Mouse (Mus musculus): Measurements from ENCODE around the gene Sdad1. TPM values are rescaled to one million over a fixed set of nuclear protein-coding genes. Genes with fewer than 3 reads are reported as not detected.

The Sdad1 gene
- polyA plus RNA-seq, 1 experiment from 2014 or later = 30.5 TPM

DNA sequence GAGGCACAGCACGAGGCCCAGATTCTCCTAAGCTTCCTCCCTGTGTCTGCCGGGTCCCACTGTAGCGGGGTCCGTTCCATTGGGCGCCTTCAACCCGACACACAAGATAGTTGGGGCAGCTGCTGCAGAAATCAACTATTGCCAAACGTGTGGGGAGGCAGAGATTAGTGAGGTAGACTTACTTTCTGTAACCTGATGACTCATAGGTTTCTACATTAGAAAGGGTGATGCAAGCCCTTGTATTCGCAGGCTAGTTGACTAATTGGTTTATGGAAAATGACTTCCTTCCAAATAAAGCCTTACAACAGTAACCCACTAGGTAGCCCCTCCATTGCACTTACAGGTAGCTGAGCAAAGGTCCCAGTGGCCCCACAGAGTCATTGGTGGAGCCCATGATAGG, 47.6 kb downstream of the Sdad1 start:
- Histone ChIP-seq H3K4me3 (ENCODE audit: low read depth, low read length) (no peak overlapping the region), H3K36me3 (ENCODE audit: control insufficient read depth, insufficient read depth, low read length) (no peaks in the 10 kb centered on the region), H3K4me2 (no peak overlapping the region), H3K9ac (ENCODE audit: low read depth, low read length) (no peak overlapping the region), H3K9me3 (replicated peaks; ENCODE audit: control insufficient read depth, low read length) (no peaks in the 10 kb centered on the region), H3K27me3 (ENCODE audit: control insufficient read depth, insufficient read depth, low read length) (no peaks in the 10 kb centered on the region), H3K4me1 (ENCODE audit: control insufficient read depth, insufficient read depth, low read length) (peaks cover 14% of the 10 kb centered on the region), H3K27ac (ENCODE audit: low read depth, low read length) (no peak overlapping the region)
- no peak for ATAC-seq (replicated peaks; ENCODE audit: insufficient number of reproducible peaks, low FRiP score, low TSS enrichment)
- 82% methylated on average over 8 of the region's 8 CpGs for WGBS (ENCODE audit: insufficient replicate concordance)

DNA sequence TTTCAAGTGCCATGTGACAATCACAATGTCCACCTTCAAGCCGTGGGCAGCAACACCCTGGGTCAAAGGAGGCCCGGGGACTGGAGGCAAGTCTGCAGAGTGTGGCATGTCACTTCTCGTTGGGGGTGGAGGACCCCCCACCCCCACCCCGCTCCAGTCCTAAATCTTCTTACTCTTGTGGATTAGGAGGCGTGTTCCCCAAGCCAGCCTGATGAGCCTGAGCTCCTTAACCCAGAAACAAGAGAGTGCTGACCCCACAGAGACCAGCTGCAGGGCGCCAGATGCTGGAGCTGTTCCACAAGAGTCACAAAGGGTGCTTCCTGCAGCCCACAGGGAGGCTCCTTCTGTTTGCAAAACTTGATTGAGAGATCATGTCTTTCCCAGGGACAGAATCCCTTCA, 54.1 kb downstream of the Sdad1 start, which contains the start of gene Ppef2:
Gene Ppef2, minus strand, starts transcription at position 61 of the 400 bp plus-strand sequence.
- H3K27me3 ChIP-seq (ENCODE audit: control insufficient read depth, insufficient read depth, low read length) = no peaks in the 10 kb centered on the region
- no peak within 1 kb of the TSS for H3K27ac ChIP-seq (ENCODE audit: low read depth, low read length)
- no peaks in the 10 kb centered on the region for H3K36me3 ChIP-seq (ENCODE audit: control insufficient read depth, insufficient read depth, low read length)
- no peak within 1 kb of the TSS for H3K4me2 ChIP-seq
- 20% methylated on average over 6 of the region's 6 CpGs for WGBS (ENCODE audit: insufficient replicate concordance)
- H3K4me1 ChIP-seq (ENCODE audit: control insufficient read depth, insufficient read depth, low read length) = no peaks in the 10 kb centered on the region
- H3K4me3 ChIP-seq (ENCODE audit: low read depth, low read length) = no peak within 1 kb of the TSS
- no peak within 1 kb of the TSS for H3K9ac ChIP-seq (ENCODE audit: low read depth, low read length)
- H3K9me3 ChIP-seq (replicated peaks; ENCODE audit: control insufficient read depth, low read length) = no peaks in the 10 kb centered on the region
- no peak for ATAC-seq (replicated peaks; ENCODE audit: insufficient number of reproducible peaks, low FRiP score, low TSS enrichment)

DNA sequence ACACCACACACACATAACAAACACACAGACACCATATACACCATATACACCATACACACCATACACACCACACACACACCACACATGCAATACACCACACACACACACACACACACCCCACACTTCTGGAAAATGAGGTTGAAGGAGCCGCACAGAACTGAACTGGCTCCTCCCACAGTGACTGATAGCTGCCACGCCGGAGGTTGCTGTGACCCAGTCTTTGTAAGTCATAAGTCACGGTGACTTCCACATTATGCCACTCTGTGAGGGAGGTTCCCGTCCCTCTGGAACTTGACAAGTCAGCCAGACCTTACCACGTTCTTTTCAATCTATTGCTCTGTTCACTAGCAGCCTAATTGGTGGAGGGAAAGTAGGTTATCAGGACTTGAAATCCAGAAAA, 55.8 kb downstream of the Sdad1 start:
- H3K4me3 ChIP-seq (ENCODE audit: low read depth, low read length) = no peak overlapping the region
- no peak overlapping the region for H3K27ac ChIP-seq (ENCODE audit: low read depth, low read length)
- H3K9me3 ChIP-seq (replicated peaks; ENCODE audit: control insufficient read depth, low read length) = no peaks in the 10 kb centered on the region; the same call in 1 of the 2 replicates
- no peaks in the 10 kb centered on the region for H3K4me1 ChIP-seq (ENCODE audit: control insufficient read depth, insufficient read depth, low read length)
- no peaks in the 10 kb centered on the region for H3K36me3 ChIP-seq (ENCODE audit: control insufficient read depth, insufficient read depth, low read length)
- no peak overlapping the region for H3K4me2 ChIP-seq
- no peaks in the 10 kb centered on the region for H3K27me3 ChIP-seq (ENCODE audit: control insufficient read depth, insufficient read depth, low read length)
- 67% methylated on average over 6 of the region's 6 CpGs for WGBS (ENCODE audit: insufficient replicate concordance)
- no peak for ATAC-seq (replicated peaks; ENCODE audit: insufficient number of reproducible peaks, low FRiP score, low TSS enrichment)
- H3K9ac ChIP-seq (ENCODE audit: low read depth, low read length) = no peak overlapping the region

DNA sequence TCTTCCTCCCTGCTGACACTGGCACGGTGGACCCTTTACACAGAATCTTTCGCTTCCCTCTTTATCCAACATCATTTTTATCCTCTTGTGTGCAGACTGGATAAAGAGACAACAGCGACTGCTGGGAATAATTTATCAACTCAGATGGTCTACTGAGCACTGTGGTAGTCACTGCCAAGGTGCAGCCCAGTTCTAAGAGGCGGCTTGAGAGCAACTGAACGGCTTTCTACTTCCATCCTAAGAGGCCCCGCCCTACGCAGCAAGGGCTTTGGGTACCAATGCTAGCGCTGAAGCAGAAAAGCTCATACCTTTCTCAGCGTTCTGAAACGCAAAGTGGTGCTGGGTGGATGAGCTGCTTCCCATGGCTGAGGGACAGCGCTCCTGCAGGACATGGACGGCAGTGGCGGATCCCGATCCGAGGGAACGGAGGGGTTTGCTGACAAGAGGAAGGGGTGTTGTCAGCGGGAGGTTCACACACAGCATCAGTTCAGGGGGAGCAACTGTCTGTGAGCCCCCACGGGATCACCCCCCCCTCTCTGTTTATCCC, 57.4 kb downstream of the Sdad1 start:
- Histone ChIP-seq H3K36me3 (ENCODE audit: control insufficient read depth, insufficient read depth, low read length) (no peaks in the 10 kb centered on the region), H3K27ac (ENCODE audit: low read depth, low read length) (no peak overlapping the region), H3K9ac (ENCODE audit: low read depth, low read length) (no peak overlapping the region), H3K4me3 (ENCODE audit: low read depth, low read length) (no peak overlapping the region), H3K4me2 (peak overlapping the region; percentile 37; the same call in 1 of the 2 replicates), H3K4me1 (ENCODE audit: control insufficient read depth, insufficient read depth, low read length) (no peaks in the 10 kb centered on the region), H3K9me3 (replicated peaks; ENCODE audit: control insufficient read depth, low read length) (no peaks in the 10 kb centered on the region; the same call in 1 of the 2 replicates), H3K27me3 (ENCODE audit: control insufficient read depth, insufficient read depth, low read length) (no peaks in the 10 kb centered on the region)
- 21% methylated on average over 18 of the region's 18 CpGs for WGBS (ENCODE audit: insufficient replicate concordance)
- no peak for ATAC-seq (replicated peaks; ENCODE audit: insufficient number of reproducible peaks, low FRiP score, low TSS enrichment)

DNA sequence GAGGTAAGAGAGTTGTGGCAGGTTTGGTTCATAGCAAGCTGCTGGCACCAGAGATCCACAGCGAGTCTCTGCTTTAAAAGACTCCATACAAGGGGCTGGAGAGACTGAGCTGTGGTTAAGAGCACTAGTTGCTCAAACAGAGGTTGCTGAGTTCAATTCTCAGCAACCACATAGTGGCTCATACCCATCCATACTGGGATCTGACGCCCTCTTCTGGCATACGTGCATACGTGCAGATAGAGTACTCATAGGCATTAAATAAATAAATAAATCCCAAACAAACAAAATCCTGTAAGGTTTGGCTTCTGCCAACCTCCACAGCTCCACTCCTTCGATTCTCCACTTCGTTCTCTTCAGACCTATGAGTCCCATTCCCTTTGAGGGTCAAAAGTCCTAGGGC, 58.2 kb downstream of the Sdad1 start:
- Histone ChIP-seq H3K4me1 (ENCODE audit: control insufficient read depth, insufficient read depth, low read length) (no peaks in the 10 kb centered on the region), H3K9me3 (replicated peaks; ENCODE audit: control insufficient read depth, low read length) (no peaks in the 10 kb centered on the region; the same call in 1 of the 2 replicates), H3K27ac (ENCODE audit: low read depth, low read length) (no peak overlapping the region), H3K27me3 (ENCODE audit: control insufficient read depth, insufficient read depth, low read length) (no peaks in the 10 kb centered on the region), H3K36me3 (ENCODE audit: control insufficient read depth, insufficient read depth, low read length) (no peaks in the 10 kb centered on the region), H3K4me3 (ENCODE audit: low read depth, low read length) (no peak overlapping the region), H3K4me2 (no peak overlapping the region), H3K9ac (ENCODE audit: low read depth, low read length) (no peak overlapping the region)
- no peak for ATAC-seq (replicated peaks; ENCODE audit: insufficient number of reproducible peaks, low FRiP score, low TSS enrichment)
- WGBS (ENCODE audit: insufficient replicate concordance) = 82% methylated on average over 6 of the region's 6 CpGs

DNA sequence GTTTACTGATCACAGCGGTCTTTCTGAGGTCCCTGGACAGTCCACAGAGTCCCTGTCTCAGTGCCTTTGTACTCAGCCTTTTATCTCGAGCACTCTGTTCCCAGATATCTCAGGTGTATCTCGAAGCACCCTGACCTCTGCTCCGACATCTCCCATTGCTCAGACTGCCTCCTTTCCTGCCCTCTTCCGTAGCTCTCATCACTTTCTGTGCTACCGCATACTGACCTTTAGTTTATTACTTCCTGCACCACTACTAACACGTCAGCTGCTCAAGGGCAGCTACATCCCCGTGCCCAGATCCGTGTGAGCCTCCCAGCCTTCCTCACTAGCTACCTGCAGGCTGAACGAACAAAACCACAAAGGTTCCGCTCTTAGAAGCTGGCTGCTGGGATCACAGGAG, 61.7 kb downstream of the Sdad1 start:
- Histone ChIP-seq H3K9me3 (replicated peaks; ENCODE audit: control insufficient read depth, low read length) (no peaks in the 10 kb centered on the region; the same call in 1 of the 2 replicates), H3K9ac (ENCODE audit: low read depth, low read length) (no peak overlapping the region), H3K36me3 (ENCODE audit: control insufficient read depth, insufficient read depth, low read length) (no peaks in the 10 kb centered on the region), H3K4me1 (ENCODE audit: control insufficient read depth, insufficient read depth, low read length) (no peaks in the 10 kb centered on the region), H3K4me2 (no peak overlapping the region), H3K27ac (ENCODE audit: low read depth, low read length) (no peak overlapping the region), H3K27me3 (ENCODE audit: control insufficient read depth, insufficient read depth, low read length) (no peaks in the 10 kb centered on the region), H3K4me3 (ENCODE audit: low read depth, low read length) (no peak overlapping the region)
- ATAC-seq (replicated peaks; ENCODE audit: insufficient number of reproducible peaks, low FRiP score, low TSS enrichment) = no peak
- 78% methylated on average over 11 of the region's 11 CpGs for WGBS (ENCODE audit: insufficient replicate concordance)

DNA sequence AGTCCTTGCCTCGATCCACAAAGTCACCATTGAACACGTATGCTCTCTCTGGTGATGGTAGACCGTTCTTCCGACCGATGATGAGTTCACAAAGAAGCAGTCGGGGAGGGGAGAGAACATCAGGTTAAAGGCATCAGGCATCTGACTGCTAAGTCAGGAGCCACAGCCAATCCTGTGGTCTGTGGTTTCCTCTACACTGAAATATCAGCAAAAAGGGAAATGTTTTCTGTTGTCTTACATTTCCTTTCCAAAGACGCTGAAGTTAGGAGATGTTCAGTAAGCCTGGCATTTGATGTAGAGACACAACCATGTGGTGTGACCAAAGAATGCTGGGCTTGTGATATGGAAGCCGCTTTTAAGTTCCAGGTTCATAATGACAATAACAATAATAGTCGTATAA, 64.8 kb downstream of the Sdad1 start:
- Histone ChIP-seq H3K9me3 (replicated peaks; ENCODE audit: control insufficient read depth, low read length) (no peaks in the 10 kb centered on the region; the same call in 1 of the 2 replicates), H3K27me3 (ENCODE audit: control insufficient read depth, insufficient read depth, low read length) (no peaks in the 10 kb centered on the region), H3K4me3 (ENCODE audit: low read depth, low read length) (no peak overlapping the region), H3K36me3 (ENCODE audit: control insufficient read depth, insufficient read depth, low read length) (no peaks in the 10 kb centered on the region), H3K4me1 (ENCODE audit: control insufficient read depth, insufficient read depth, low read length) (no peaks in the 10 kb centered on the region), H3K9ac (ENCODE audit: low read depth, low read length) (no peak overlapping the region), H3K4me2 (no peak overlapping the region), H3K27ac (ENCODE audit: low read depth, low read length) (no peak overlapping the region)
- 83% methylated on average over 9 of the region's 9 CpGs for WGBS (ENCODE audit: insufficient replicate concordance)
- no peak for ATAC-seq (replicated peaks; ENCODE audit: insufficient number of reproducible peaks, low FRiP score, low TSS enrichment)

DNA sequence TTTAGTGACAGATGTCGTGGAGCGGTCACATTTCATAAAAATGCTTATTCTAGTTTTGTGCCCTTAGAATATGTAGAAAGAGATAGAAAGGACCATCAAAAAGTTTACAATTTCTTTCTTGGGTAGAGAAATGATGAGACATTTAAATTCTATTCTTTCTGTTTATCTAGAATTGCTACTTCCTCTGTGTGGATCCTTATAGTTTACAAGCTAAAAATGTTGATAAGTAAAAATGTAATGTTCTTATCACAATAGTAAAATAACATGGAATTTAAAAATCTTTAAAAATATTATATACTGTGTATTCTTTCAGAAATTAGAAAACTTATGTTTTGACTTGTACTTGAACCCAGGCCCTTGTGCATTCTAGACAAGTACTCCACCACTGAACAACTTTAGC, 65.4 kb downstream of the Sdad1 start:
- Histone ChIP-seq H3K9ac (ENCODE audit: low read depth, low read length) (no peak overlapping the region), H3K9me3 (replicated peaks; ENCODE audit: control insufficient read depth, low read length) (no peaks in the 10 kb centered on the region; the same call in 1 of the 2 replicates)
- WGBS (ENCODE audit: insufficient replicate concordance) = 90% methylated on average over 2 of the region's 2 CpGs

DNA sequence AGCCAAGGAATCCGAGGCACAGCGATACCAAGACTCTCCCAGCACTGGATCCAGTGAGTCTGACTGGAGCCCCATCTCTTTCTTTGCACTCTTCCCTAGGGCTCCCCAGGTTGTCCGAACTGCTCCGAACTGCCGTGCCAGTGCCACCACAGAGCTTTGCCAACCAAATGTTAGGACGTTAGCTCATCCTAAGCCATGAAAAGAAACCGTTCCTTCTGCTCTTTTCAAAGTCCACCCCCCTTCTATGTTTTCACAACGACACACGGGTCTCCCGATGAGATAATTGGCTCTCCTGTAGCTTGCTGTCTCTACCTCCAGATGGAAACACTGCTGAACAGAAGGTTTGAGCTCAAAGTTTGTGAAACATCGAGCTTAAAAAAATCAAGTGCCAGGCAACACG, 69.5 kb downstream of the Sdad1 start:
- H3K27me3 ChIP-seq (ENCODE audit: control insufficient read depth, insufficient read depth, low read length) = no peaks in the 10 kb centered on the region
- H3K36me3 ChIP-seq (ENCODE audit: control insufficient read depth, insufficient read depth, low read length) = no peaks in the 10 kb centered on the region
- H3K9me3 ChIP-seq (replicated peaks; ENCODE audit: control insufficient read depth, low read length) = no peaks in the 10 kb centered on the region
- WGBS (ENCODE audit: insufficient replicate concordance) = 85% methylated on average over 12 of the region's 12 CpGs
- no peaks in the 10 kb centered on the region for H3K4me1 ChIP-seq (ENCODE audit: control insufficient read depth, insufficient read depth, low read length)
- H3K4me2 ChIP-seq = no peak overlapping the region
- H3K27ac ChIP-seq (ENCODE audit: low read depth, low read length) = no peak overlapping the region
- ATAC-seq (replicated peaks; ENCODE audit: insufficient number of reproducible peaks, low FRiP score, low TSS enrichment) = no peak
- H3K9ac ChIP-seq (ENCODE audit: low read depth, low read length) = no peak overlapping the region
- no peak overlapping the region for H3K4me3 ChIP-seq (ENCODE audit: low read depth, low read length)

More for the DNA sequence above, 65.4 kb downstream of the Sdad1 start:
- no peak for ATAC-seq (replicated peaks; ENCODE audit: insufficient number of reproducible peaks, low FRiP score, low TSS enrichment)
- Histone ChIP-seq H3K27me3 (ENCODE audit: control insufficient read depth, insufficient read depth, low read length) (no peaks in the 10 kb centered on the region), H3K36me3 (ENCODE audit: control insufficient read depth, insufficient read depth, low read length) (no peaks in the 10 kb centered on the region), H3K4me1 (ENCODE audit: control insufficient read depth, insufficient read depth, low read length) (no peaks in the 10 kb centered on the region), H3K4me3 (ENCODE audit: low read depth, low read length) (no peak overlapping the region), H3K4me2 (no peak overlapping the region), H3K27ac (ENCODE audit: low read depth, low read length) (no peak overlapping the region)
